Mouse (Mus musculus) c-Kit-positive CD71-positive TER-119-negative erythroid progenitor cells, embryonic 14.5 days (primary cell): ENCODE measurements around the gene Mapt.
"Not testable (repeated sequence)": the region's sequence is repeated elsewhere in the genome, so short reads cannot be mapped to it uniquely, and the experiment has no call there.

Source experiments
- DNase-seq: peaks from one replicate; pipeline ENCODE4 v3.0.0-alpha.2; 2013; ENCODE audit warnings: low read depth

Gene Mapt

GRCm38 (mm10) chr11:104233574-104234206 lies 2.5 kb downstream of the Mapt start:
- DNase-seq, result no peak

DNA sequence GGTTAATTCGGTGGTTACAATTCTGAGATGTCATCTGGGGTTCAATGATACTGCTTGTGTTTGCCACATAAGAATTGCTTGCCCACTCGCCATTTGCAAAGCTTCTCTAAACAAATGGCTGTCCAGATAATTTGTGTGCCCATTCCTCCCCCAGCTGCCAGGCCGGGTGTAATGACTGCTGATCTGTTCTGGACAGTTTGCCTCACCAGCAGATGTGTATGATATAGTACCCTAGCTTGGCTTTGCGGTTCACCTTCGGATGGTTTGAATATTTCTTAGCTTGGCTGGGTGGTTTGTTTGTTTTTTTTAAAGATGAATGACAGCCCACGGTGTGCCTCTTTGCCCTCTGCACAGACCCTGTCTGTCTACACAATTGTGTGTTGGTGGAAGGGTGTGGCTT lies 3.5 kb downstream of the Mapt start:
- no peak for DNase-seq

GRCm38 (mm10) chr11:104235881-104236280 lies 4.7 kb downstream of the Mapt start:
- DNase-seq, result no peak

DNA sequence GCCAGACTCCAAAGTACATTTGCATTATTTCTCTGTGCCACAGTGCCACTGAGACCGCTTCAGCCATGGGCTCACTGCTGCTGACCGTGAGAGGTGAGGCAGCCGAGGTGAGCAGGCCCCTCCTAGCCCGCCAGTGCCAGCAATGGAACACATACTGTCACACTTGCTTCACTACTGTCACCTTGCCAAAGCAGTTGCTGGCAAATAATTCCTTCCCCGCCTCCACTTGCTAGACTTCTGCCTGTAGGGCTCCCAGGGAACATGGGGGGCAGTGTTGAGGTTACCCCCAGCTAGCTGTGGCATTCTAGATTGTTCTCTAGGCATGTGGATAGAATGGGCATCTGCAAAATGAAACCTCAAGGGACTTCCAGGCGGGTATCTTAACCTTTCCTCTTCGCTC lies 6.0 kb downstream of the Mapt start:
- no peak for DNase-seq

DNA sequence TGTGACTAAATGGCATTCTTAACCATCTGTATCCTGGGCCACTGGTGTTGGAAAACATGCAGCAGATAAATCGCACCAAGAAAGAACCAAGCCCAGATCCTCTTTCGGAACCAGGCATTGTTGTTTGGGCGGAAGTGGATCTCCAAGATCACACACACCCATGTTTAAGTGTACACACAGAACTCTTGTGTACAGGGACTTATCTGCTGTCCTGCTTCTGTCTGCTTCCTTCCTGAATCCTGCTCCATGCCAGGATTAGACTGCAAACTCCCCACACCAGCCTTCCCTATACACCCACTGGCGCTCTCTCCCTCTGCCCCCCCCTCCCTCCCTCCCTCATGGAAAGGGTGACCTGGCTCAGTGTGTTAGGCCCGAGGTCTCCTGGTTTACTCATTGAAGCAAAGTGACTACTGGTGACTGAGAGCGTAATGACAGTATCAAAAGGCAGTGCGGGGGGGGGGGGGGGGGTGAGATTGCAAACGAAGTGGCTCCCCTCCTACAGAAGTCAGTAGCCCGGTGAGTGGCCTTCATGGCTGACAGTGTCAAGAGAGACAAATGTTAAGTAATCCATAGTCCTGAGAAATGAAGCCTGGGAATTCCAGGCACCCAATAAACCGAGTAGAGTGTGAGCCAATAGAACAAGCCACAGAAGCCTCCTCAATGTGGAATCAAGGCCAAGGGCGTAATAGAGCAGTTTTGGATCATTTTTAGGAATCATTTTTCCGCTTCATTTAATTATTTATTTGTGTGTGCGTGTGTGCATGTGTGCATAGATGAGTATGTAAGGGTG lies 7.0 kb downstream of the Mapt start:
- DNase-seq, result no peak

DNA sequence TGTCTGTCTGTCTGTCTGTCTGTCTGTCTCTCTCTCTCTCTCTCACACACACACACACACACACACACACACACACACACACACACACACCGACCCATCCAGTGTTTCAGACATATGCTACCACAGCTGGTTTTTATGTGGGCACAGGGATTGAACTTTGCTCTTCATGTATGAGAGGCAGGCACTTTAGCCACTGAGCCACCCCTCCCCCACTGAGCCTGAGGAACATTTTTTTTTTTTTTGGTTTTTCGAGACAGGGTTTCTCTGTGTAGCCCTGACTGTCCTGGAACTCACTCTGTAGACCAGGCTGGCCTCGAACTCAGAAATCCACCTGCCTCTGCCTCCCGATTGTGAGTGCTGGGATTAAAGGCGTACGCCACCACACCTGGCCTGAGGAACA lies 14.3 kb downstream of the Mapt start:
- not testable (repeated sequence) for DNase-seq

DNA sequence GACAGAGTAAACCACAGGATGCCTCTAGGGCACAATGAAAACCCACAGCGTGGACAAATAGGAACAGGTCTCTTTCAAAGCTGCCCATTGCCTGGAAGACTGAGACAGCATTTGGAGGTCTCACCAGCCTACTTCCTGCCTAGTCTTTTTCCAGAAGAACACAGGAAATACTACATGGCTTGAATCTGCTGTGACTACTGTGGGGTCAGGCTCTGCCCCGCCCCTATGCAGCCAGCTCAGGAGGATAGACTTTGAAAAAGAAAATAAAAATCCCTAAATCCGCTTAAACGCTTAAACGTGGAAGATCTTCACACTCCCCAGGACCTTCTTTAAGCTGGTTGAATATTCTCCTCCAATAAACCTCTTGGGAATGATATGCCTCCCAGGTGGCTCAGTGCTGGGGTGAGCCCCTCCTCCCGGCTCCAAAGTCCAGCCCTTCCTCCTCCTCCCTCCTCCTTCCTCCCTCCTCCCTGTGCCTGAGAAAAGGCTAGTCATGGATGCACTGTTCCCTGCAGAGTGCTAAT lies 15.0 kb downstream of the Mapt start:
- no peak for DNase-seq

DNA sequence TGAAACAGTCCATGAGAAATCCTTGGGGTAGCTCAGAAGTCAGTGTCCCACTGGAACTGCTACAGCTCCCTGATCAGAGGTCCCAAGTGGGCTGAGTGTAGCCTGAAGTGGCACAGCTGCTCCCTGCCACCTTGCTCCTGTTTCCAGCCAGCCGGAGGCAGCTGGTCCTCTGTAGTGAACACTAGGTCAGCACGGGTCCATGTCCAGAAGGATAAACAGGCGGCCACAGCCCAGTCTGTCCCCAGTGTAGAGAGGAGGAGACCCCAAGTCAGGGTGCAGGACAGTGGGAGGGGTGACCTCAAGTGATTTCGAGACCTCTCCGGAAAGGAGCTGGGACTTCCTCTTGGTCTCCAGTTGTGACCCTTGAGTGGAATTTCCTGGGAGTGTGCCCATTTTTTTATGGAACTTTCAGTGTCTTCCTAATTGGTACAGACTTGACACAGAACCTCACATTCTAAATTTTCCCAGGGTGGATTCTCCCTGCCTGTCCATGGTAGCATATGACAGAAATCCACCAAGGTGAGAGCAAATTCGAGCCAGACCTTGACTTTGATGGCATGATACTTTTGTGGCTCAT lies 16.0 kb downstream of the Mapt start:
- no peak for DNase-seq

DNA sequence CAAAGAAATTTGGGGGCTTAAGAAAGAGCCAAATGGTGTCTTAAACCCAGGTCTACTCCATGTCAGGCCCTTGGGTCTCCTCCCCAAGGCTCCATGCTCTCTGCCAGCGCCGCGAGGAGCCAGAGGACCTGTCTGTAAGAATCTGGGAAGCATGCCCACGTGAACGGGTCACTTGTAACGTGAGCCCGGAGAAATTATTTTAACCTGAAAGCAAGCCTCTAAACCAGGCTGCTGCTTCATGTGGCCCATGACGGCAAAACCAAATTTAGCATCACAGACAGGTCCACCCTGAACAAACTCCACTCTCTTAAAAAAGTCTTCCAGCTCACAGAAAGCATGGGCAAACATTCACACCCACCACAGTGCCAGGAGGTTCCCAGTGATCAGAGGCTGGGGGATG lies 18.2 kb downstream of the Mapt start:
- no peak for DNase-seq

- no peak for DNase-seq
Observed at GRCm38 (mm10) chr11:104251121-104251520, 19.9 kb downstream of the Mapt start.

DNA sequence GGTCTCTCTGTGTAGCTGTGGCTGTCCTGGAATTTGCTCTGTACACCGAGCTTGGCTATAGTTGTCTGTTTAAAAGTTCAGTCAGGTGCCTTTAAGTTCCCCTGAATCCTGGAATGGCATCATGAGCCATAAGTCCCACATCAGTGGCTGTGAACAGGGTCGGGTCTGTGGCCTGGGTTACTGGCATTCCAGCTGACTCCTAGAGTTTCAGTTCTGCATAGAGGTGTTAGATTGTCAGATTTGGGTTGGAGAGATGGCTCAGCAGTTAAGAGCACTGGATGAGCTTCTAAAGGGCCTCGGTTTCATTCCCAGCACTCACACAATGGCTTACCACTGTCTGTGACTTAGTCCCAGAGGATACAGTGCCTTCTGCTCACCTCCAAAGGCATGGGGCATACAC lies 20.9 kb downstream of the Mapt start:
- no peak for DNase-seq

DNA sequence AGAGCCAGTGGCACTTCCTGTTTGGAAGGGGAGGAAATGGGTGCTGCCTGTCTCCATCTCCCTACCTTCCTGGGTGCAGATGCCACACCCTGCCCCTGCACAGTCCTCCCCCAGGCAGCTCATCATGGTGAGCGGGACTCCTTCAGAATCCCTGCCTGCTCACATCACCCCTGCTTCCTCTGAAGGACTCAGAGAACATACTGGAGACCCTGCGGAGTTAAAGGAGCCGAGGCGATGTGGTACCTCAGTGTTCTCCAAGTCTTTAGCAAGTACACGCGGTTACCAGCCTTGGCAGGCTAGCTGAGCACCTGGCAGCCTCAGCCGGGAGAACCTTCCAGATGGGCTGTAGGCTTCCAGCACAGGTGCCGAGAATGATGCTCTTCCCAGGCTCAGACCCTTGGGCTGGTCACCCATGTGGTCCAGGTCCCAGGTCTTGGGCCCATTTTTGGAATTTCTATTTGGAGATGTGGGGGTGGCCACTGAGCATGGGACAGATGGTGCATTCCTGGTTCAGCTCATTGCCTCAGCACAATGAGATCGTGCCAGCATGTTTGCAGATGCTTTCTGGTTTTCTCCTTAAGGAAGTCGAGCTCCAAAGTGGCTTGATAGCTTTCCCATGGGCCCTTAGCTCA lies 23.3 kb downstream of the Mapt start:
- DNase-seq, result no peak

GRCm38 (mm10) chr11:104256179-104256578 lies 25.0 kb downstream of the Mapt start:
- DNase-seq, result no peak

- DNase-seq, result no peak
Observed at GRCm38 (mm10) chr11:104258991-104259390, 27.8 kb downstream of the Mapt start.

GRCm38 (mm10) chr11:104264683-104265082 lies 33.5 kb downstream of the Mapt start:
- DNase-seq, result no peak

DNA sequence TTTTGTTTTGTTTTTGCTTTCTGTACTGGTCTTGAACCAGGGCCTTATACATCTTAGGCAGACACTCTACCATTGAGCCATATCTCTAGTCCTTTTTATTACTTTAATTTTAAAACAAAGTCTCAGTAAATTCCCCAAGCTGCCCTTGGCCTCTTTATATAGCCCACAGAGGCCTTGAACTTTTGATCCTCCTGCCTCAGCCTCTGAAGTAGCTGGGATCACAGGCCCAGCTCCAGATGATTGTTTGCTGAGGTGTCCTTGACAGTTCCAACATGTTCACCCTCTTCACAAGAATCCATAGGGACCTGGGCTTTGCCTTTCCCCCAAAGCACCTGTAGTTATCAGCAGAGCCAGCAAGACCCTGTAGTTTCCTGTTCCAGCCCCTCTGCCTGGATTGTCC lies 34.5 kb downstream of the Mapt start:
- DNase-seq, result no peak

DNA sequence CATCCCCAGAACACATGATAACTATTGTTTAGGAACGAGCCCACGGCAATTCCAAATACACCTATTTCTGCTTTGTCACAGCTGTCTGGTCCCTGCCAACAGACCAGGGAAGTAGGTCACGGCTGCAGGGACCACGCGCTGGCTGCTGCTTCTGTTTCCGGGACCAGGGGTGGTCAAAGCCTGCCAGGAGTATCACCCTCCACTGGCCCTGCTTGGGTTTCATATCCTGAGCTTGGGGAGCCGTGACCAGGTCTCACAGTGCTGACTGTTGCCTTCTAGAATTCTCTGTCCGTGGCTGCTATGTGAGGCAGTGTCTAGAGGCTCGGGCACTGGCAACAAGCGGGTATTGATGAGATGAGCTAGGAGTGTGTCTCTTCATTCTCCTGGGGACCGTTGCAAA lies 36.2 kb downstream of the Mapt start:
- no peak for DNase-seq

GRCm38 (mm10) chr11:104269385-104269822 lies 38.2 kb downstream of the Mapt start:
- DNase-seq, result no peak

DNA sequence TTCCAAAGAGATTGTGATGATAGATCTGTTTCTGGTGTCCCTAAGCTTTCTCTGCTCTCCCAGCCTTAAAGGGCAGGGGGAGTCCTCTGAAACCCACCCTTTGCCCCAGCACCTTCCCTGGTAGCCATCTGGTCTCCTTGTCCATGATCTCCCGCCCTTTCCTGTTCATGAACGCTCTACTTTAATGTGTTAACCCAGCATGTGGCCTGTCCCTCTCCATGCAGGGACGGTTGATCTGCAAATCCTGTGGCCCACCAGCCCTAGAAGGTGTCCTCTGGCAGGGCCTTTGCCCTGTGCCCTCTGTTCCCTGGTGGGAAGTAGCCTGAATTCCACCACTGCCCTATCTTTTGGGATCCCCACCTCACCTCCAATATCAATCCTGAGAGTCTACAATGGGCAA lies 39.3 kb downstream of the Mapt start:
- no peak for DNase-seq

DNA sequence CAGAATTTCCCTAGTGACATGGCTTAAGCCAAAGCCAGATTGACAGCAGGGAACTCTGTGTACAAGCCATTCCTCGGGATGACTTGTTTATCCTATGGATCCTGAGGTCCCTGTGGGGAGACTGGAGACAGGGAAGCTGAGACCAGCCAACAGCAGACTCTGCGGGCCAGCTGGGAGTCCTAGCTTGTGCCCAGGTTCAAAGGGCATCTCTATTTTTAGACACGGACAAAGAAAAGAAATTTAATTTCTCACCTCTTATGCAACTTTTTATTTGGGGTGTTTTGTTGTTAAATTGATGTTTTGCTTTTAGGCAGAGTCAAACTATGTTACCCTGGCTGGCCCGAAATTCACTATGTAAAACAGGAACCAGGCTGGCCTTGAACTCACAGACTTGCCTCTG lies 39.7 kb downstream of the Mapt start:
- DNase-seq, result no peak

- no peak for DNase-seq
Observed at GRCm38 (mm10) chr11:104271876-104272275, 40.7 kb downstream of the Mapt start.

DNA sequence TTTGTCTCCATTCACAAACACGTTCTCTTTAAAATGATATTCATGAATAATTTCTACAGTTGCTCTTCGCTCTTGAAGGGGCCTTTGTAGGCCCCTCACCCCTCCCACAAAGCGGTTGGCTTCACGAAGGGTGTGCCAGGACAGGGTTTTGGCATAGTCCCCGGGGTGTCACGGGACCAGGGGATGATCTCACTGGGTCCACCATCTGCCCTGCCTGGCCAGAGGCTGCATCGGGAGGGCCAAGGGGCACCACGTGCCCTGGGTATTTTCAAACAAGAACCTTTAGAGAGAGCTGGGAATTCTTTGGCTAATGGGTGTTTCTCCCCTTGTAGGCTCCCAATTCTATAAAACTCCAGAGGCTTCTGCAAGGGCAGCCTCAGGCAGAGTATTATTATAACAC lies 41.2 kb downstream of the Mapt start:
- DNase-seq, result no peak

GRCm38 (mm10) chr11:104275765-104276164 lies 44.6 kb downstream of the Mapt start:
- DNase-seq, result no peak
